Mouse (Mus musculus): ENCODE measurements at regions not wholly inside any gene's neighbourhood (a gene's known extent, or its start where the extent isn't known, plus 50 kb on each side); places are given as distances from the start of the nearest gene placed in this dataset.

GRCm38 (mm10) chr7:121214181-121214580, 132.7 kb downstream of the Otoa start:
- WGBS, result 68% methylated on average over 8 of the region's 8 CpGs
- H3K27me3 ChIP-seq (ENCODE audit: control insufficient read depth, insufficient read depth, low read length), result no peaks in the 10 kb centered on the region
- H3K27ac ChIP-seq (ENCODE audit: insufficient read depth, low read depth, low read length), result no peak overlapping the region
- no peaks in the 10 kb centered on the region for H3K36me3 ChIP-seq (ENCODE audit: control insufficient read depth, insufficient read depth, low read length)
- H3K4me3 ChIP-seq (ENCODE audit: low read depth, low read length), result no peak overlapping the region
- TF ChIP-seq CTCF (IDR thresholded peaks at IDR 0.05; ENCODE audit: extremely low read depth, insufficient read length, insufficient replicate concordance, low read depth, low read length), result no peak
- no peak for TF ChIP-seq POLR2A (IDR thresholded peaks at IDR 0.05; ENCODE audit: low read depth, low read length)
- H3K4me1 ChIP-seq (ENCODE audit: control insufficient read depth, insufficient read depth, insufficient read length, low read length), result no peaks in the 10 kb centered on the region

- Histone ChIP-seq H3K36me3 (ENCODE audit: control insufficient read depth, insufficient read depth, low read length) (no peaks in the 10 kb centered on the region), H3K27me3 (ENCODE audit: control insufficient read depth, insufficient read depth, low read length) (no peaks in the 10 kb centered on the region), H3K4me1 (ENCODE audit: control insufficient read depth, insufficient read depth, insufficient read length, low read length) (no peaks in the 10 kb centered on the region), H3K4me3 (ENCODE audit: low read depth, low read length) (no peak overlapping the region), H3K27ac (ENCODE audit: insufficient read depth, low read depth, low read length) (no peak overlapping the region)
- WGBS, result 69% methylated on average over 3 of the region's 3 CpGs
- TF ChIP-seq POLR2A (IDR thresholded peaks at IDR 0.05; ENCODE audit: low read depth, low read length) (no peak), CTCF (IDR thresholded peaks at IDR 0.05; ENCODE audit: extremely low read depth, insufficient read length, insufficient replicate concordance, low read depth, low read length) (no peak)
These were observed 133.6 kb downstream of the Otoa start for GRCm38 (mm10) chr7:121215032-121215431.

GRCm38 (mm10) chr7:121215735-121216134, 134.3 kb downstream of the Otoa start:
- 57% methylated on average over 1 of the region's 1 CpGs for WGBS
- H3K36me3 ChIP-seq (ENCODE audit: control insufficient read depth, insufficient read depth, low read length), result no peaks in the 10 kb centered on the region
- TF ChIP-seq POLR2A (IDR thresholded peaks at IDR 0.05; ENCODE audit: low read depth, low read length) (no peak), CTCF (IDR thresholded peaks at IDR 0.05; ENCODE audit: extremely low read depth, insufficient read length, insufficient replicate concordance, low read depth, low read length) (no peak)

GRCm38 (mm10) chr7:121218031-121218430, 136.6 kb downstream of the Otoa start:
- H3K4me1 ChIP-seq (ENCODE audit: control insufficient read depth, insufficient read depth, insufficient read length, low read length), result no peaks in the 10 kb centered on the region
- no peaks in the 10 kb centered on the region for H3K27me3 ChIP-seq (ENCODE audit: control insufficient read depth, insufficient read depth, low read length)
- H3K4me3 ChIP-seq (ENCODE audit: low read depth, low read length), result no peak overlapping the region
- 86% methylated on average over 10 of the region's 10 CpGs for WGBS
- no peaks in the 10 kb centered on the region for H3K36me3 ChIP-seq (ENCODE audit: control insufficient read depth, insufficient read depth, low read length)
- TF ChIP-seq CTCF (IDR thresholded peaks at IDR 0.05; ENCODE audit: extremely low read depth, insufficient read length, insufficient replicate concordance, low read depth, low read length) (no peak), POLR2A (IDR thresholded peaks at IDR 0.05; ENCODE audit: low read depth, low read length) (no peak)
- no peak overlapping the region for H3K27ac ChIP-seq (ENCODE audit: insufficient read depth, low read depth, low read length)

More at GRCm38 (mm10) chr7:121215735-121216134, 134.3 kb downstream of the Otoa start:
- no peaks in the 10 kb centered on the region for H3K27me3 ChIP-seq (ENCODE audit: control insufficient read depth, insufficient read depth, low read length)
- no peak overlapping the region for H3K4me3 ChIP-seq (ENCODE audit: low read depth, low read length)
- no peak overlapping the region for H3K27ac ChIP-seq (ENCODE audit: insufficient read depth, low read depth, low read length)
- H3K4me1 ChIP-seq (ENCODE audit: control insufficient read depth, insufficient read depth, insufficient read length, low read length), result no peaks in the 10 kb centered on the region

GRCm38 (mm10) chr7:121221158-121221557, 139.7 kb downstream of the Otoa start:
- no peaks in the 10 kb centered on the region for H3K36me3 ChIP-seq (ENCODE audit: control insufficient read depth, insufficient read depth, low read length)
- H3K4me3 ChIP-seq (ENCODE audit: low read depth, low read length), result no peak overlapping the region
- no peaks in the 10 kb centered on the region for H3K27me3 ChIP-seq (ENCODE audit: control insufficient read depth, insufficient read depth, low read length)
- no peaks in the 10 kb centered on the region for H3K4me1 ChIP-seq (ENCODE audit: control insufficient read depth, insufficient read depth, insufficient read length, low read length)
- no peak for TF ChIP-seq CTCF (IDR thresholded peaks at IDR 0.05; ENCODE audit: extremely low read depth, insufficient read length, insufficient replicate concordance, low read depth, low read length)
- no peak for TF ChIP-seq POLR2A (IDR thresholded peaks at IDR 0.05; ENCODE audit: low read depth, low read length)
- WGBS, result 92% methylated on average over 7 of the region's 7 CpGs
- no peak overlapping the region for H3K27ac ChIP-seq (ENCODE audit: insufficient read depth, low read depth, low read length)

- WGBS, result 72% methylated on average over 3 of the region's 3 CpGs
- no peak overlapping the region for H3K27ac ChIP-seq (ENCODE audit: insufficient read depth, low read depth, low read length)
- H3K27me3 ChIP-seq (ENCODE audit: control insufficient read depth, insufficient read depth, low read length), result no peaks in the 10 kb centered on the region
- H3K4me3 ChIP-seq (ENCODE audit: low read depth, low read length), result no peak overlapping the region
- no peaks in the 10 kb centered on the region for H3K36me3 ChIP-seq (ENCODE audit: control insufficient read depth, insufficient read depth, low read length)
- H3K4me1 ChIP-seq (ENCODE audit: control insufficient read depth, insufficient read depth, insufficient read length, low read length), result no peaks in the 10 kb centered on the region
- TF ChIP-seq POLR2A (IDR thresholded peaks at IDR 0.05; ENCODE audit: low read depth, low read length) (no peak), CTCF (IDR thresholded peaks at IDR 0.05; ENCODE audit: extremely low read depth, insufficient read length, insufficient replicate concordance, low read depth, low read length) (no peak)
These were observed 150.4 kb downstream of the Otoa start for GRCm38 (mm10) chr7:121231881-121232280.

- 52% methylated on average over 6 of the region's 6 CpGs for WGBS
- Histone ChIP-seq H3K36me3 (ENCODE audit: control insufficient read depth, insufficient read depth, low read length) (no peaks in the 10 kb centered on the region), H3K27ac (ENCODE audit: insufficient read depth, low read depth, low read length) (no peak overlapping the region), H3K4me1 (ENCODE audit: control insufficient read depth, insufficient read depth, insufficient read length, low read length) (no peaks in the 10 kb centered on the region), H3K27me3 (ENCODE audit: control insufficient read depth, insufficient read depth, low read length) (no peaks in the 10 kb centered on the region), H3K4me3 (ENCODE audit: low read depth, low read length) (no peak overlapping the region)
- TF ChIP-seq CTCF (IDR thresholded peaks at IDR 0.05; ENCODE audit: extremely low read depth, insufficient read length, insufficient replicate concordance, low read depth, low read length) (no peak), POLR2A (IDR thresholded peaks at IDR 0.05; ENCODE audit: low read depth, low read length) (no peak)
These were observed 153.4 kb downstream of the Otoa start for GRCm38 (mm10) chr7:121234831-121235230.

- H3K27ac ChIP-seq (ENCODE audit: insufficient read depth, low read depth, low read length), result no peak overlapping the region
- no peak overlapping the region for H3K4me3 ChIP-seq (ENCODE audit: low read depth, low read length)
- H3K36me3 ChIP-seq (ENCODE audit: control insufficient read depth, insufficient read depth, low read length), result no peaks in the 10 kb centered on the region
- H3K27me3 ChIP-seq (ENCODE audit: control insufficient read depth, insufficient read depth, low read length), result no peaks in the 10 kb centered on the region
- 71% methylated on average over 6 of the region's 6 CpGs for WGBS
- no peaks in the 10 kb centered on the region for H3K4me1 ChIP-seq (ENCODE audit: control insufficient read depth, insufficient read depth, insufficient read length, low read length)
- TF ChIP-seq POLR2A (IDR thresholded peaks at IDR 0.05; ENCODE audit: low read depth, low read length), result no peak
- TF ChIP-seq CTCF (IDR thresholded peaks at IDR 0.05; ENCODE audit: extremely low read depth, insufficient read length, insufficient replicate concordance, low read depth, low read length), result no peak
These were observed 151.9 kb upstream of the Hs3st2 start for GRCm38 (mm10) chr7:121239731-121240130.

Data from small intestine, adult 2 months (tissue).